Mouse (Mus musculus) megakaryocyte, embryonic 14.5 days (primary cell): Measurements from ENCODE around the gene Gm13697. TPM values are rescaled to one million over a fixed set of nuclear protein-coding genes. Genes with fewer than 3 reads are reported as not detected.
"Not testable (repeated sequence)": the region's sequence is repeated elsewhere in the genome, so short reads cannot be mapped to it uniquely, and the experiment has no call there.

Source experiments
- H3K27me3 ChIP-seq: replicated peaks from 2 replicates; pipeline ENCODE3; 2012; ENCODE audit warnings: inconsistent platforms
- H3K36me3 ChIP-seq: replicated peaks from 2 replicates; pipeline ENCODE3; 2012; ENCODE audit warnings: low read length, inconsistent platforms, mixed read lengths
- H3K4me1 ChIP-seq: 2 replicates; pipeline ENCODE4 v1.6.1; 2012; ENCODE audit warnings: inconsistent platforms
- H3K4me3 ChIP-seq: replicated peaks from 2 replicates; pipeline ENCODE3; 2012; ENCODE audit warnings: moderate library complexity, mild to moderate bottlenecking, inconsistent platforms
- H3K9me3 ChIP-seq: 2 replicates; pipeline ENCODE4 v1.6.1; 2012; ENCODE audit warnings: inconsistent platforms
- FLI1 ChIP-seq: IDR thresholded peaks from 2 replicates; pipeline ENCODE4 v1.6.1; 2012; ENCODE audit warnings: low read length, inconsistent platforms, mixed read lengths
- GATA1 ChIP-seq: IDR thresholded peaks from 3 replicates; pipeline ENCODE4 v1.6.1; 2012; ENCODE audit warnings: mixed read lengths, low read length, inconsistent platforms, borderline replicate concordance
- polyA plus RNA-seq: library from polyadenylated mRNA; stranded (reverse); fragments of >175 nt; gene quantifications from 2 replicates; pipeline ENCODE4 v1.2.3, GENCODE M21; 2012; ENCODE audit warnings: low replicate concordance; ENCODE audit not compliant: insufficient read depth

Gene Gm13697
- 0.66 TPM in 1 of 2 replicates, not detected in the other for polyA plus RNA-seq

- H3K36me3 ChIP-seq, H3K4me1 ChIP-seq, H3K9me3 ChIP-seq, H3K4me3 ChIP-seq, H3K27me3 ChIP-seq: not testable (repeated sequence)
These were observed at the start of gene Gm13697 for GRCm38 (mm10) chr2:83984443-83984842. Gene Gm13697 (plus strand): TSS chr2:83984743.

DNA sequence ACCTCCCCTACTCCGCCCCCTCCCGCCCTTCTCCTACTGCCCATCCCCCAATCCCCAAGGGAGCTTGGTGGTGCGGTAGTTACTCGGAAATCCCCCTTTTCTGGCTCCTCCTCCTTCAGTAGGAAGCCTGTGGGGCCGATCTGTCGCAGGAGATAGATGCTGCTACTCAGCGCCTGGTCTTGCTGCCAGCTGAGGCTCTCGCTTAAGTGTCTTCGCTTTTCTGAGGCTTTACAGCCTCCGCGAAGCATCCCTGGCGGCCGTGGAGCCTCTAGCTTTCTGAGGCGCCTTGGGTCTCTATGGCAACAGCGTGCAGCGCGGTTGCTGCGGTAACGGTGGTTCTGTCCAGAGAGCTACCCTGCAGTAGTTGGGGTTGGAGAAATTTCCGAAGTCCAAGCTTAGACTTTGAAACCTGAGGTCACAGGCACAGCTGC is 43.6 kb upstream of the Gm13697 start, which contains the start of gene Zswim2:
TSS of gene Zswim2 (minus strand) at position 298 of the 431 bp plus-strand sequence.
- TF ChIP-seq FLI1 (no peak), GATA1 (no peak)
- no peaks in the 10 kb centered on the region for H3K27me3 ChIP-seq
- no peaks in the 10 kb centered on the region for H3K36me3 ChIP-seq
- peaks cover 14% of the 10 kb centered on the region for H3K4me1 ChIP-seq
- peak within 1 kb of the TSS; percentile 85 for H3K4me3 ChIP-seq
- peaks cover 6% of the 10 kb centered on the region; the same call in 1 of the 2 replicates for H3K9me3 ChIP-seq

GRCm38 (mm10) chr2:83941378-83941777 is 43.2 kb upstream of the Gm13697 start:
- Histone ChIP-seq H3K9me3 (peaks cover 6% of the 10 kb centered on the region; the same call in 1 of the 2 replicates), H3K4me3 (peak overlapping the region; percentile 85), H3K36me3 (no peaks in the 10 kb centered on the region), H3K27me3 (no peaks in the 10 kb centered on the region), H3K4me1 (peaks cover 14% of the 10 kb centered on the region)
- TF ChIP-seq FLI1 (no peak), GATA1 (no peak)

GRCm38 (mm10) chr2:83941792-83942191 is 42.8 kb upstream of the Gm13697 start:
- no peak for TF ChIP-seq GATA1
- no peak for TF ChIP-seq FLI1
- Histone ChIP-seq H3K9me3 (peaks cover 6% of the 10 kb centered on the region; the same call in 1 of the 2 replicates), H3K27me3 (no peaks in the 10 kb centered on the region)

GRCm38 (mm10) chr2:83955393-83955792 is 29.1 kb upstream of the Gm13697 start, which contains the start of gene Gm13698:
Gene Gm13698 (plus strand): TSS chr2:83955693.
- H3K27me3 ChIP-seq, H3K36me3 ChIP-seq, H3K9me3 ChIP-seq, H3K4me1 ChIP-seq, H3K4me3 ChIP-seq: not testable (repeated sequence)

More at GRCm38 (mm10) chr2:83941792-83942191, 42.8 kb upstream of the Gm13697 start:
- Histone ChIP-seq H3K4me1 (peaks cover 14% of the 10 kb centered on the region), H3K4me3 (peak overlapping the region; percentile 35), H3K36me3 (no peaks in the 10 kb centered on the region)

DNA sequence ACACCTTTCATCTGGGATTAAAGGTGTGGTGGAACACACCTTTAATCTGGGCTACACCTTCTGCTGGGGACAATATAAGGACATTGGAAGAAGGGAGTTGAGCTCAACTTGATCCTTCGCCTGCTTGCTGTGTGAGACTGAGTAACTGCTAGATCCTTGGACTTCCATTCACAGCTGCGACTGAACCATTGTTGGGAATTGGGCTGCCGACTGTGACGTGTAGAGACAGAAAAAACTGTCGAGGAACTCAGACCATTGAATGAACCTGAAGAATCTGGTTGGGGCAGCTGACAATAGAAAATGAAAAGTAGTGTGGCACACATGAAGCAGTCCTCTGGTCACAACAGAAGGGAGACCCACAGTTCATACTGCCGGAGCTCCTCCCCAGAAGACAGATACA is 23.3 kb upstream of the Gm13697 start, which contains the start of gene Gm13693:
TSS of gene Gm13693 (plus strand) at position 301 of the 400 bp plus-strand sequence.
- not testable (repeated sequence) for H3K4me3 ChIP-seq, H3K27me3 ChIP-seq, H3K36me3 ChIP-seq, H3K9me3 ChIP-seq, H3K4me1 ChIP-seq

DNA sequence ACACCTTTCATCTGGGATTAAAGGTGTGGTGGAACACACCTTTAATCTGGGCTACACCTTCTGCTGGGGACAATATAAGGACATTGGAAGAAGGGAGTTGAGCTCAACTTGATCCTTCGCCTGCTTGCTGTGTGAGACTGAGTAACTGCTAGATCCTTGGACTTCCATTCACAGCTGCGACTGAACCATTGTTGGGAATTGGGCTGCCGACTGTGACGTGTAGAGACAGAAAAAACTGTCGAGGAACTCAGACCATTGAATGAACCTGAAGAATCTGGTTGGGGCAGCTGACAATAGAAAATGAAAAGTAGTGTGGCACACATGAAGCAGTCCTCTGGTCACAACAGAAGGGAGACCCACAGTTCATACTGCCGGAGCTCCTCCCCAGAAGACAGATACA is 17.5 kb upstream of the Gm13697 start, which contains the start of gene Gm13695:
TSS of gene Gm13695 (plus strand) at position 301 of the 400 bp plus-strand sequence.
- H3K27me3 ChIP-seq, H3K4me1 ChIP-seq, H3K36me3 ChIP-seq, H3K9me3 ChIP-seq, H3K4me3 ChIP-seq: not testable (repeated sequence)

DNA sequence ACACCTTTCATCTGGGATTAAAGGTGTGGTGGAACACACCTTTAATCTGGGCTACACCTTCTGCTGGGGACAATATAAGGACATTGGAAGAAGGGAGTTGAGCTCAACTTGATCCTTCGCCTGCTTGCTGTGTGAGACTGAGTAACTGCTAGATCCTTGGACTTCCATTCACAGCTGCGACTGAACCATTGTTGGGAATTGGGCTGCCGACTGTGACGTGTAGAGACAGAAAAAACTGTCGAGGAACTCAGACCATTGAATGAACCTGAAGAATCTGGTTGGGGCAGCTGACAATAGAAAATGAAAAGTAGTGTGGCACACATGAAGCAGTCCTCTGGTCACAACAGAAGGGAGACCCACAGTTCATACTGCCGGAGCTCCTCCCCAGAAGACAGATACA is 11.7 kb upstream of the Gm13697 start, which contains the start of gene Gm13696:
TSS of gene Gm13696 (plus strand) at position 301 of the 400 bp plus-strand sequence.
- not testable (repeated sequence) for H3K9me3 ChIP-seq, H3K36me3 ChIP-seq, H3K4me3 ChIP-seq, H3K27me3 ChIP-seq, H3K4me1 ChIP-seq

- H3K4me1 ChIP-seq, H3K9me3 ChIP-seq, H3K4me3 ChIP-seq, H3K27me3 ChIP-seq, H3K36me3 ChIP-seq: not testable (repeated sequence)
These were observed 5.9 kb upstream of the Gm13697 start, which contains the start of gene Gm13694 for GRCm38 (mm10) chr2:83978633-83979032. Gene Gm13694 (plus strand): TSS chr2:83978933.

DNA sequence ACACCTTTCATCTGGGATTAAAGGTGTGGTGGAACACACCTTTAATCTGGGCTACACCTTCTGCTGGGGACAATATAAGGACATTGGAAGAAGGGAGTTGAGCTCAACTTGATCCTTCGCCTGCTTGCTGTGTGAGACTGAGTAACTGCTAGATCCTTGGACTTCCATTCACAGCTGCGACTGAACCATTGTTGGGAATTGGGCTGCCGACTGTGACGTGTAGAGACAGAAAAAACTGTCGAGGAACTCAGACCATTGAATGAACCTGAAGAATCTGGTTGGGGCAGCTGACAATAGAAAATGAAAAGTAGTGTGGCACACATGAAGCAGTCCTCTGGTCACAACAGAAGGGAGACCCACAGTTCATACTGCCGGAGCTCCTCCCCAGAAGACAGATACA is 5.7 kb downstream of the Gm13697 start, which contains the start of gene Gm13691:
TSS of gene Gm13691 (plus strand) at position 301 of the 400 bp plus-strand sequence.
- not testable (repeated sequence) for H3K9me3 ChIP-seq, H3K4me1 ChIP-seq, H3K4me3 ChIP-seq, H3K27me3 ChIP-seq, H3K36me3 ChIP-seq

- H3K36me3 ChIP-seq, H3K4me1 ChIP-seq, H3K9me3 ChIP-seq, H3K27me3 ChIP-seq: not testable (repeated sequence)
- peak overlapping the region; percentile 82 for H3K4me3 ChIP-seq
These were observed 9.2 kb downstream of the Gm13697 start for GRCm38 (mm10) chr2:83993639-83994255.

DNA sequence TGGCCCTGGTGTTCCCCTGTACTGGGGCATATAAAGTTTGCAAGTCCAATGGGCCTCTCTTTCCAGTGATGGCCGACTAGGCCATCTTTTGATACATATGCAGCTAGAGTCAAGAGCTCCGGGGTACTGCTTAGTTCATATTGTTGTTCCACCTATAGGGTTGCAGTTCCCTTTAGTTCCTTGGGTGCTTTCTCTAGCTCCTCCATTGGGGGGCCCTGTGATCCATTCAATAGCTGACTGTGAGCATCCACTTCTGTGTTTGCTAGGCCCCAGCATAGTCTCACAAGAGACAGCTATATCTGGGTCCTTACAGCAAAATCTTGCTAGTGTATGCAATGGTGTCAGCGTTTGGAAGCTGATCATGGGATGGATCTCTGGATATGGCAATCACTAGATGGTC is 10.0 kb downstream of the Gm13697 start:
- H3K4me1 ChIP-seq, H3K9me3 ChIP-seq, H3K4me3 ChIP-seq, H3K36me3 ChIP-seq, H3K27me3 ChIP-seq: not testable (repeated sequence)
